Mouse (Mus musculus) gastrocnemius, adult 2 months (tissue): ENCODE data around the gene Tanc1. TPM values are rescaled to one million over a fixed set of nuclear protein-coding genes. Genes with fewer than 3 reads are reported as not detected.

ENCODE experiments used
- DNase-seq: peaks from one replicate; pipeline ENCODE4 v3.0.0; 2022
- H3K27ac ChIP-seq: fragments of 200-600 bp; 2 replicates; pipeline ENCODE4 v1.8.1; 2022; ENCODE audit warnings: mild to moderate bottlenecking
- H3K4me3 ChIP-seq: fragments of 200-600 bp; 2 replicates; pipeline ENCODE4 v1.8.1; 2022; ENCODE audit warnings: mild to moderate bottlenecking, moderate library complexity
- CTCF ChIP-seq: fragments of 200-600 bp; IDR thresholded peaks from 2 replicates; pipeline ENCODE4 v1.8.1; 2022; ENCODE audit warnings: antibody characterized with exemption, mild to moderate bottlenecking, moderate library complexity
- intact Hi-C: fragments of 180-260 bp; cut with DNase I; formaldehyde crosslinking; loops from one replicate; pipeline ENCODE4 v1.15.1; 2025
- total RNA-seq, 2 experiments: library from RNA; stranded (reverse); gene quantifications; 2 replicates each; pipeline ENCODE4 v1.2.3; 2021

Gene Tanc1
- total RNA-seq, 2 experiments from 2014 or later: 6.3 to 8.7 TPM

DNA sequence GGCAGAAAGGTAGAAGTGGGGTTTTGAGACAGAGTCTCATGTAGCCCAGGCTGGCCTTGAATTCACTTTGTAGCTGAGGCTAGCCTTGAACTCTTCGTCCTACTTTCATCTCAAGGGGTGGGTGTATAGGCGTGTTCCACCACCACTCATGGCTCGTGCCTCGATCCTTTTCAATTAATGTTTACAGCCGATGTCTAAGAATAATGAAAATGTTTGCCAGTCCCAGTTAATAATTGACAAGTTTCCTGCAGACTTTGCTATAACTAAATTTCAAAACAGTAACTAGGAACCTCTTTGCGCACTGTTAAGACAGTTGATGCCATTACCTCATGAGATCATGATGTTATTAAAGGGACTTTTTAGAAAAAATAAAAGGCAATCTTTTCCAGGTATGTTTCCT, 13.6 kb upstream of the Tanc1 start:
- no peak for DNase-seq
- H3K27ac ChIP-seq: no peak overlapping the region
- TF ChIP-seq CTCF: no peak
- no peak overlapping the region for H3K4me3 ChIP-seq
- intact Hi-C loops: no loop called here

DNA sequence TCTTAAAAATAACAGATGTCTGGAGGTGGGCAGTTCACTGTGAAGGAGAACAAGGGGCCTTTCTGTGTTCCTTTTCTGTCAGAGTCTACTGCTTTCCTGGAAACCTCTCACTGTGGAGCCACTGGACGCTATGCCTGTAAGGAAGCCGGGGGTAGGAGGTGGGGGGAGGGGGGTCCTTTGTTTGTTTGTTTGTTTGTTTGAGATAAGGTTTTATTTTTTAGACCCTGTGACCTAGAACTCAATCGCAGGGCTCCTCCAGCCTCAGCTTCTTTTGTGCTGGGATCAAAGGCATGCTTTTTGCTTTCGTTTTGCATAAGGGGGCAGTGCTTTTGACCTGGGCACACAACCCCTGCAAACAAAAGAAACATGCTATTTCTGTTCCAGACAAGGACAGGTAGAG, 12.9 kb upstream of the Tanc1 start:
- Histone ChIP-seq H3K4me3 (no peak overlapping the region; the same call in 1 of the 2 replicates), H3K27ac (no peak overlapping the region)
- no peak for TF ChIP-seq CTCF
- intact Hi-C loops: no loop called here
- no peak for DNase-seq

DNA sequence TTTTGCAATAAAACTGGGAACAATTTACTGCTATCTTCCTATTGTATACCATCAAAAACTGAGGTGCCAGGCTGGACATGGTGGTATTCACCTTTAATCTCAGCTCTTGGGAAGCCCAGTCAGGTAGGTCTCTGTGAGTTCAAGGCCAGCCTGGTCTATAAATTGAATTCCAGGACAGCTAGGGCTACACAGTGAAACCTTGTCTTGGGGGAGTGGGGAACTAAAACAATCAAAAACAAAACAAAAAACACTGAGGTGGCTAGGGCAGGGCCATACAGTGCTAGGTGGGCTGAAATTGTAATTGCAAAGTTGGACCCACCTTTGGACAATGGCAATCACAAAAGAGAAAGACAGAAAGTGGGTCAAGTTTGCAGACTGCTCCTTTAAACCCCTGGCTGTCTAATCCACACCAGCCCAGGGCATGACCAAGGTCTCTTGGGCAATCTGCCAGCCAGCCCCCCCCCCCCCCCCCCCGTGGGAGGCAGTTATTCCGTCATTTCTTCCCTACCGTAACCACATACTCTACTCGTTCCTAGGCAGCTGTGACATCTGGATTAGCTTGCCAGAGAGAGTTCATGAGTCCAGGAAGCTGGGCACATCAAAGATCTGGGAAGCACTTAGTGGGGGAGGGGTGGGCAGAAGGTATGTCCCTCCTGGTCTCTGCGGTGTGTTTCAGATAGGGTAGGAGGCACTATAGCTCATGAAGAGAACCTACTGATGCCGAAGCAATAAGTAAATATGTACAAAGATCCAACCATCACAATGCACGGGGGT, 12.3 kb upstream of the Tanc1 start:
- intact Hi-C loops: no loop called here
- no peak for DNase-seq
- peak overlapping the region; percentile 45 for H3K4me3 ChIP-seq
- TF ChIP-seq CTCF: no peak
- H3K27ac ChIP-seq: peak overlapping the region; percentile 56; the same call in 1 of the 2 replicates

DNA sequence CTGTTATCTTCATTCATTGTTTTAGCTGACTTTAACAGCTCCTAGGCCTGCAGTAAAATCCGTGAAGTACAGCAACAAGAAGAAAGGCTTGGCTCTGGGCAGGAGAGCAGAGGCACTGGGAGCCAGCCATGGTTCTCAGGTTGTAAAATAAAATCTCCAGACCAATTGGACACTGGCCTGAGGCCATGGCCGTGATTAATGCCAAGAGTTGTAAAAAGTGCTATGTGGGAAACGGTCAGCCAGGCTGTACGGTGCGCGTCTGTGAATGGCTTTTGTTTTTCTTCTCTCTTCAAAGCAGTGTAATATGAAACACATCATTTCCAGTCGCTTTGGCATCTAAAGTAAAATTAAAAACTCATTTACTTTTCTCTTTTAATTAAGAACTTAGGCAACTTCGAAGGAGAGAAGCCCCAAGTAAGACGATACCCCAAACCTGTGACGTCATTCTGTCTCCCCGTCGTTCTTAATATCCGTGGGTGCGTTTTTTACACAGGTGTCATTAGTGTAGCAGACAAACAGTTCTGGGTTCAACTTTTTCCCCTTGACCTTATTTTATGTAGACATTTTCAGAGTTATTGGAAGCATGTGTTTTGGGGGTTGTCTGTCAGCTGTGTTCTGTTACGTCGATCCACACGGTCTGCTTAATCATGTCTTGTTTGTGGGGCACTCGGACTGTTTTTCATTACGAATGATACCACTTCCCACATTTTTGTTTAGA, 11.6 kb upstream of the Tanc1 start:
- peak; percentile 89 for DNase-seq
- peak overlapping the region; percentile 45 for H3K4me3 ChIP-seq
- H3K27ac ChIP-seq: peak overlapping the region; percentile 56; the same call in 1 of the 2 replicates
- intact Hi-C loops: no loop called here
- TF ChIP-seq CTCF: no peak

DNA sequence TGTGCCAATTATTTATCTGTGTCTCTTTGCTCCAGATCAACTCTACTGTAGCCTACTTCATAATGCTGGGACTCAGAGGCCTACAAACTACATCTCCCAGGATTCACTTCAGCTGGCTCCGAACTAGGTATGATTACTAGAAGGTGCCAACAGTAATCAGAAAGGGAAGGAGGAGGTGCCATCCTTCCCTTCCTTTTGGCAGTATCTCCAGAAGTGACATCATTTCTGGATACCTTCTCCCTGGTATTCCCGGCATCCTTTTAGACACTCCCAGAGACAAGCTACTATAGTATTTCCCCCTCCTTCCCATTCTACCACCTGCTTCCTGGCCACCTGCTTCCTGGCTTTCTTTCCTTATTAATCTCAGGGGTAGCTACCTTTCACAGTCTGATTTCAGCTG, 10.9 kb upstream of the Tanc1 start:
- Histone ChIP-seq H3K4me3 (no peak overlapping the region), H3K27ac (no peak overlapping the region)
- TF ChIP-seq CTCF: no peak
- intact Hi-C loops: no loop called here
- DNase-seq: no peak

DNA sequence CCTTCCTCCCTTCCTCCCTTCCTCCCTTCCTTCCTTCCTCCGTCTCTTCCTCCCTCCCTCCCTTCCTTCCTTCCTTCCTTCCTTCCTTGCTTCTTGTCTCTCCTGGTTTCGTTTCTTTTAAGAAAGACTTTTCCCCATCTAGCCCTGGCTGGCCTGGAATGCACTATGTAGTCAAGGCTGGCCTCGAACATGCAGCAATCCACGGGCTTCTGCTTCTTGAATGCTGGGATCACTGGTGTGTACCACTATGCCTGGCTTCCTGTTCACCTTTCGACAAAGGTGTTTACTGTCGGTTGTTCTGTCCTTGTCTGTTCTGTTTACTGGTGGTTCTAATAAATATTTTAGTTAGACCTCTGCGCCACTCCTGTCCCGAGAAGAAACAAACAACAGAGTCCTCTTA, 10.4 kb upstream of the Tanc1 start:
- no peak for TF ChIP-seq CTCF
- intact Hi-C loops: no loop called here
- no peak overlapping the region for H3K27ac ChIP-seq
- H3K4me3 ChIP-seq: no peak overlapping the region
- no peak for DNase-seq

DNA sequence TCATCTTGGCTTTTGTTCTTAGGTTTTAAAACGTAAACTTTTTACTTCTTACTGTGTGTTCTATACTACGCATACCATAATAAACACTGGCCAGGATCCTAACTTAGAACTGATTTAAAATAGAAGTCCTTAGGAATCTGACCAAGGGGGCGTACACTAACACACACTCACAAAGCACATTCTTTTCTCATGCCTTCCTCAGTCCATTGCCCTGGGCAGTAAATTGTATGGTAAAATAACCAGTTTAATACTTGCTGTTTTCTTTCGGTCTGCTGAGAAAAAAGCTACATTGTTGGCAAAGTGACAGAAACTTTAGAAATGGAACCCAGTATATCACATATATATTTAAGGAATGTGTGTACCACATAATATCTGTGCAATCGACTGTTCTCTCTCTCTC, 2.9 kb upstream of the Tanc1 start:
- Histone ChIP-seq H3K4me3 (no peak overlapping the region), H3K27ac (no peak overlapping the region)
- no peak for DNase-seq
- intact Hi-C loops: no loop called here
- TF ChIP-seq CTCF: no peak

DNA sequence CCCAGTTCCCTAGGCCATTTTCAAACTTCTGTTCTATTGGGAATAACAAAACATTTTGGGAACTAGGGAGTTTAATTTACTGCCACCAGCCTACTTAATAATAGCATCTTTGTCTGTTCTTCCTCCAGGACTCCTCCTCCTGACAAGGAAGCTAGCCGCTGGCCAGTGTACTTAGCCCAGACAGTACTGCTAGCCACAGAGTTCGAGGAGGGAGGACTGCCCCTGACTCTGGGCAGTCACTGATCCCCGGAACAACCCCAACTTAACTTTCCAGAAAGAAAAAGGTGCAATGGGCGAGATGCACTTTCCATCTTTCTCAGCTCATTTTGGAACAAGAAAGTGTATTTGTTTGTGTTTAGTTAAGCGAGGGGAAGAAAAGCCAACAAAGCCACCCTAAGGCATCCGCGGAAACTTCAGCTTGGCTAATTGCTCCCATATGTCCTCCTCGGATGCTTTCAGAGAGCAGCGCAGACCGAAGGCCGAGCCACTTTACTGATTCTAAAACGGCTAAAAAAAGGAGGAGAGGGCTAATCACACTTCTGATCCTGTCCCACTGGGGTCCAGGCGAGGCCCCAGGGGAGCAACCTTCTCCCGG, 529 bp upstream of the Tanc1 start:
- TF ChIP-seq CTCF: no peak
- peak overlapping the region; percentile 91 for H3K27ac ChIP-seq
- peak overlapping the region; percentile 98 for H3K4me3 ChIP-seq
- no peak for DNase-seq
- intact Hi-C loops: loop anchor here (5.0 kb wide), 2 partner anchors 41 to 136 kb away; no protein-coding TSS in a partner anchor

DNA sequence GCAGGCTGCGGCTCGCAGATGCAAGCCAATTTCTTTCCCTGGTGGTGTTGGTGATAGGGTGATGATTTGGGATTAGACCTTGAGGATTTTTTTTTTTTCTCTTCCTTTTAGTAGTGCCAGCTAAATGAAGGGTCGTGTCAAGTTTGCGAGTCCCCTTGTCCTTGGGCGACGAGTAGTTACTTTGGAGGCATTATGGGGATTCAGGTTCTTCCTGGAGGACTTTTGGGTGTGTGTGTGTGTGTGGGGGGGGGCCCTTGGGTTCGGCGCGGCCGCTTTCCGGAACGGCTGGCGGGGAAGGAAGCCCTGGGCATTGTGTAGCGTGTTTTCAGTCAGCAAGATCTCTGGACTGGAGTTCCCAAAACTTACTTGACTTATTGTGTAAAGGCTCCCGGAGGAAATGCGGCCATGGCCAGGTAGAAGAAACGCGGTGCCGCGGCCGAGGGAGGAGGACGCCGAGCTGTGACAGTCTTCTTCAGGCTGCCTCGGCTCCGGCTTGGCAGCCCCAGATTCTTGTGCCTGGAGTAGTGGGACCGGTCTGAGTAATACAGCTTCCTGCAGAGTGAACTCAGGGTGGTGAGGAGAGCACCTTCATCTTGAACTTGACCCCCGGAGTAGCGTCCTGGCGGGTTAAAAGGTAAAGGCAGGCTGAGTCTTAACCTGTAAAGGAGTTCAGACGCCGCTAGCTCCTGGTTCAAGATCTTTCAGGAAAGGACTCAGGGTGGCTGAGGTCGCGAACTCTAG, 1.1 kb downstream of the Tanc1 start:
- H3K4me3 ChIP-seq: peak overlapping the region; percentile 98
- peak overlapping the region; percentile 91 for H3K27ac ChIP-seq
- intact Hi-C loops: loop anchor here (5.0 kb wide), 2 partner anchors 39 to 134 kb away; no protein-coding TSS in a partner anchor
- TF ChIP-seq CTCF: no peak
- peak; percentile 42 for DNase-seq

DNA sequence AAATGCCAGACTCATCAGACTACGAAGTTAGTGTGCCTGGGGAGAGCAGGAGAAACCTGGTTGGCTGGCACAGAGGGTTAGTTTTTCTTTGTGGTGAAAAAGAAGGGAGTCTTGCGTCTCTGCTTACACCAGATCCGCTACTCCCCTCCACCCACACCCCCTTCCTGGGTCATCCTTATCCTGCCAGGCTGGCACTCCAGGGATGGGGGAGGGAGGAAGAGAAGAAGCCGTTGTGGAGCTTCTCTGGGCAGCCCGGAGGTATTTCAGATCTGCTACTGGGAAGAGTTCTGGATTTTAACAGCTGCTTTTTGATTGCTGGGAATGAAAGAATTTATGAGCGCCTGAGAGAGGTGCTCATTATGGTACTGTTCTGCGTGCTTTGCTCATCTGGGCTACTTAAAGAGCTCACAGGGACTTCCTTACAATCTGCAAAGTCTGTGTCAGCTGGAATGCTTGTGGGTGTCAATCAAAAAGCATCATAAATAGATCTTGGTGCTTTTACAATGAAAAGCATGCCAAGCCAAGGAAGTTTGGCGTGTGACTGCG, 1.7 kb downstream of the Tanc1 start:
- TF ChIP-seq CTCF: no peak
- peak; percentile 22 for DNase-seq

DNA sequence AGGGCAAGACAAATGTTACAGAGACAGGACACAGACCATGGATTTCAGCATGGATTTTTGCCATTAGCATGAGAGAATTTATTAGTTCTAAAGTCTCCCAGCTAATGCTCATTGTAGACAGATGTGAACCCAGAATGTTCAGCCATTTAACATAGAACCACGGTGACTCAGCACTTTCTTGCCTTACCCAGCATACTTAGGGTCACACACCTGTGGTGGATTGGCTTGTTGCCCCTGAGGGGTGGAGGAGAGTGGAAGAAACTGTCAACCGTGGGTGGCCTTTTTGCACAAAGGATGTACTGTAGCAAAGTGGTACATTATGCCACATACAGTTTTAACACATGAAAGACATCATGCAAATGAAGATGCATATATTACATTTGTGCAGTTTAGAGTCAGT, 5.0 kb downstream of the Tanc1 start:
- intact Hi-C loops: no loop called here
- no peak overlapping the region for H3K27ac ChIP-seq
- no peak for TF ChIP-seq CTCF
- no peak for DNase-seq
- no peak overlapping the region for H3K4me3 ChIP-seq

More for the DNA sequence above, 1.7 kb downstream of the Tanc1 start:
- intact Hi-C loops: loop anchor here (5.0 kb wide), 2 partner anchors 39 to 134 kb away; no protein-coding TSS in a partner anchor
- peak overlapping the region; percentile 98 for H3K4me3 ChIP-seq
- H3K27ac ChIP-seq: peak overlapping the region; percentile 91

DNA sequence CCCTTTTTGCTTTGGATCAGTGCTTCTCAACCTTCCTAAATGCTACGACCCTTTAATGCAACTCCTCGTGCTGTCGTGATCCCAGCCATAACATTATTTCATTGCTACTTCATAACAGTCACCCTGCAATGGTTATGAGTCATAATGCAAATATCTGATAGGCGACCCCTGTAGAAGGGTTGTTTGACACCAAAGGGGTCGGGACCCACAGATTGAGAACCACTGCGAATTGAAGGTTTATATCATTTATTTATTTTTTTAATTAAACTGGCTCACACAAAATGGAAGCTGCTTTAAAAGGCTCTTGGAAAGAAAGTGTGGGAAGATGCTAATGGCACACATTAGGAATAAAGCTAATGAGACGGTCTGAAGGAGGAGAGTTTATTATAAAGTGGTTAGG, 7.2 kb downstream of the Tanc1 start:
- intact Hi-C loops: no loop called here
- H3K27ac ChIP-seq: no peak overlapping the region
- no peak for DNase-seq
- TF ChIP-seq CTCF: no peak
- H3K4me3 ChIP-seq: no peak overlapping the region
